Mouse (Mus musculus): ENCODE measurements around the gene 4930539E08Rik. TPM values are rescaled to one million over a fixed set of nuclear protein-coding genes. Genes with fewer than 3 reads are reported as not detected.

4930539E08Rik gene
- polyA plus RNA-seq, 1 experiment from 2014 or later, result 0.12 TPM

- no peaks in the 10 kb centered on the region for H3K27me3 ChIP-seq
- 65% methylated on average over 13 of the region's 13 CpGs for WGBS
- H3K36me3 ChIP-seq, result no peaks in the 10 kb centered on the region
- H3K9ac ChIP-seq, result no peak overlapping the region
- no peak overlapping the region for H3K4me3 ChIP-seq
- H3K4me2 ChIP-seq, result no peak overlapping the region
- no peak overlapping the region for H3K27ac ChIP-seq
- H3K9me3 ChIP-seq, result no peaks in the 10 kb centered on the region
- ATAC-seq (ENCODE audit: borderline replicate concordance, extremely low read depth, low FRiP score, low TSS enrichment), result no peak
- peaks cover 9% of the 10 kb centered on the region; the same call in 1 of the 2 replicates for H3K4me1 ChIP-seq
These were observed 9.7 kb downstream of the 4930539E08Rik start for GRCm38 (mm10) chr17:28905377-28905916.

- H3K9ac ChIP-seq, result no peak overlapping the region
- H3K4me2 ChIP-seq, result no peak overlapping the region
- no peak overlapping the region for H3K27ac ChIP-seq
- H3K4me1 ChIP-seq, result peaks cover 7% of the 10 kb centered on the region; the same call in 1 of the 2 replicates
- no peak overlapping the region for H3K4me3 ChIP-seq
- no peaks in the 10 kb centered on the region for H3K27me3 ChIP-seq
- H3K36me3 ChIP-seq, result no peaks in the 10 kb centered on the region
- no peak for ATAC-seq (ENCODE audit: borderline replicate concordance, extremely low read depth, low FRiP score, low TSS enrichment)
- WGBS, result 25% methylated on average over 23 of the region's 23 CpGs
- H3K9me3 ChIP-seq, result no peaks in the 10 kb centered on the region
These were observed 10.4 kb downstream of the 4930539E08Rik start for GRCm38 (mm10) chr17:28904546-28905376.

- WGBS, result 58% methylated on average over 4 of the region's 4 CpGs
- Histone ChIP-seq H3K4me2 (no peak overlapping the region), H3K36me3 (no peaks in the 10 kb centered on the region), H3K9me3 (no peaks in the 10 kb centered on the region), H3K27ac (no peak overlapping the region), H3K27me3 (no peaks in the 10 kb centered on the region), H3K4me1 (no peaks in the 10 kb centered on the region), H3K9ac (no peak overlapping the region), H3K4me3 (no peak overlapping the region)
- no peak for ATAC-seq (ENCODE audit: borderline replicate concordance, extremely low read depth, low FRiP score, low TSS enrichment)
These were observed 13.6 kb downstream of the 4930539E08Rik start for GRCm38 (mm10) chr17:28901559-28901958.

- Histone ChIP-seq H3K9ac (no peak overlapping the region), H3K4me1 (no peaks in the 10 kb centered on the region)
- WGBS, result 64% methylated on average over 19 of the region's 19 CpGs
These were observed 15.7 kb downstream of the 4930539E08Rik start for GRCm38 (mm10) chr17:28899427-28899826.

GRCm38 (mm10) chr17:28898249-28898648 is 16.9 kb downstream of the 4930539E08Rik start:
- WGBS, result 68% methylated on average over 5 of the region's 5 CpGs
- Histone ChIP-seq H3K9ac (no peak overlapping the region), H3K27ac (no peak overlapping the region), H3K36me3 (no peaks in the 10 kb centered on the region), H3K27me3 (no peaks in the 10 kb centered on the region), H3K9me3 (no peaks in the 10 kb centered on the region), H3K4me3 (no peak overlapping the region), H3K4me2 (no peak overlapping the region), H3K4me1 (no peaks in the 10 kb centered on the region)
- ATAC-seq (ENCODE audit: borderline replicate concordance, extremely low read depth, low FRiP score, low TSS enrichment), result no peak

More at GRCm38 (mm10) chr17:28899427-28899826, 15.7 kb downstream of the 4930539E08Rik start:
- no peaks in the 10 kb centered on the region for H3K9me3 ChIP-seq
- no peak for ATAC-seq (ENCODE audit: borderline replicate concordance, extremely low read depth, low FRiP score, low TSS enrichment)
- no peak overlapping the region for H3K4me2 ChIP-seq
- H3K36me3 ChIP-seq, result no peaks in the 10 kb centered on the region
- no peaks in the 10 kb centered on the region for H3K27me3 ChIP-seq
- no peak overlapping the region for H3K27ac ChIP-seq
- H3K4me3 ChIP-seq, result no peak overlapping the region

- Histone ChIP-seq H3K4me3 (no peak overlapping the region), H3K9ac (no peak overlapping the region), H3K36me3 (no peaks in the 10 kb centered on the region), H3K4me1 (no peaks in the 10 kb centered on the region), H3K9me3 (no peaks in the 10 kb centered on the region), H3K27me3 (no peaks in the 10 kb centered on the region), H3K4me2 (no peak overlapping the region), H3K27ac (no peak overlapping the region)
- 84% methylated on average over 5 of the region's 5 CpGs for WGBS
- no peak for ATAC-seq (ENCODE audit: borderline replicate concordance, extremely low read depth, low FRiP score, low TSS enrichment)
These were observed 17.3 kb downstream of the 4930539E08Rik start for GRCm38 (mm10) chr17:28897817-28898216.

GRCm38 (mm10) chr17:28896095-28896780 is 18.9 kb downstream of the 4930539E08Rik start:
- Histone ChIP-seq H3K4me3 (no peak overlapping the region), H3K27ac (no peak overlapping the region), H3K9me3 (no peaks in the 10 kb centered on the region), H3K4me2 (no peak overlapping the region), H3K27me3 (no peaks in the 10 kb centered on the region), H3K36me3 (no peaks in the 10 kb centered on the region), H3K4me1 (no peaks in the 10 kb centered on the region), H3K9ac (no peak overlapping the region)
- ATAC-seq (ENCODE audit: borderline replicate concordance, extremely low read depth, low FRiP score, low TSS enrichment), result no peak
- WGBS, result 86% methylated on average over 11 of the region's 11 CpGs

GRCm38 (mm10) chr17:28895217-28895875 is 19.8 kb downstream of the 4930539E08Rik start:
- no peaks in the 10 kb centered on the region for H3K4me1 ChIP-seq
- no peak overlapping the region for H3K27ac ChIP-seq
- H3K4me3 ChIP-seq, result no peak overlapping the region
- no peaks in the 10 kb centered on the region for H3K36me3 ChIP-seq
- no peaks in the 10 kb centered on the region for H3K27me3 ChIP-seq
- no peak overlapping the region for H3K9ac ChIP-seq
- no peak overlapping the region for H3K4me2 ChIP-seq
- no peaks in the 10 kb centered on the region for H3K9me3 ChIP-seq
- ATAC-seq (ENCODE audit: borderline replicate concordance, extremely low read depth, low FRiP score, low TSS enrichment), result no peak
- 92% methylated on average over 21 of the region's 21 CpGs for WGBS

- WGBS, result 75% methylated on average over 11 of the region's 11 CpGs
- H3K4me3 ChIP-seq, result no peak overlapping the region
- no peak for ATAC-seq (ENCODE audit: borderline replicate concordance, extremely low read depth, low FRiP score, low TSS enrichment)
- H3K27me3 ChIP-seq, result no peaks in the 10 kb centered on the region
- no peak overlapping the region for H3K4me2 ChIP-seq
- no peaks in the 10 kb centered on the region for H3K4me1 ChIP-seq
- H3K9me3 ChIP-seq, result no peaks in the 10 kb centered on the region
- H3K27ac ChIP-seq, result no peak overlapping the region
- no peak overlapping the region for H3K9ac ChIP-seq
- H3K36me3 ChIP-seq, result no peaks in the 10 kb centered on the region
These were observed 20.9 kb downstream of the 4930539E08Rik start for GRCm38 (mm10) chr17:28894050-28894767.

- Histone ChIP-seq H3K27me3 (peaks cover 4% of the 10 kb centered on the region), H3K9me3 (no peaks in the 10 kb centered on the region), H3K4me1 (0 out of 2 replicates have a peak, but pooled peaks cover 8% of the 10 kb centered on the region), H3K9ac (no peak overlapping the region), H3K4me2 (no peak overlapping the region), H3K27ac (no peak overlapping the region), H3K4me3 (no peak overlapping the region), H3K36me3 (no peaks in the 10 kb centered on the region)
- 68% methylated on average over 8 of the region's 8 CpGs for WGBS
- ATAC-seq (ENCODE audit: borderline replicate concordance, extremely low read depth, low FRiP score, low TSS enrichment), result no peak
These were observed 28.9 kb downstream of the 4930539E08Rik start for GRCm38 (mm10) chr17:28886266-28886665.

- ATAC-seq (ENCODE audit: borderline replicate concordance, extremely low read depth, low FRiP score, low TSS enrichment), result no peak
- H3K4me3 ChIP-seq, result no peak overlapping the region
- peaks cover 9% of the 10 kb centered on the region for H3K4me1 ChIP-seq
These were observed 29.9 kb downstream of the 4930539E08Rik start for GRCm38 (mm10) chr17:28885231-28885630.

More at GRCm38 (mm10) chr17:28885231-28885630, 29.9 kb downstream of the 4930539E08Rik start:
- no peak overlapping the region for H3K27ac ChIP-seq
- H3K9ac ChIP-seq, result no peak overlapping the region
- H3K9me3 ChIP-seq, result no peaks in the 10 kb centered on the region
- no peak overlapping the region for H3K4me2 ChIP-seq
- WGBS, result 82% methylated on average over 8 of the region's 8 CpGs
- no peaks in the 10 kb centered on the region for H3K36me3 ChIP-seq
- peaks cover 7% of the 10 kb centered on the region for H3K27me3 ChIP-seq
